Mouse (Mus musculus) left cerebral cortex, adult 11 months (tissue): ENCODE data around the gene Ndufv2.

Experiments
- DNase-seq: peaks from one replicate; pipeline ENCODE4 v3.0.0; 2022; ENCODE audit warnings: low spot score

Ndufv2 gene

DNA sequence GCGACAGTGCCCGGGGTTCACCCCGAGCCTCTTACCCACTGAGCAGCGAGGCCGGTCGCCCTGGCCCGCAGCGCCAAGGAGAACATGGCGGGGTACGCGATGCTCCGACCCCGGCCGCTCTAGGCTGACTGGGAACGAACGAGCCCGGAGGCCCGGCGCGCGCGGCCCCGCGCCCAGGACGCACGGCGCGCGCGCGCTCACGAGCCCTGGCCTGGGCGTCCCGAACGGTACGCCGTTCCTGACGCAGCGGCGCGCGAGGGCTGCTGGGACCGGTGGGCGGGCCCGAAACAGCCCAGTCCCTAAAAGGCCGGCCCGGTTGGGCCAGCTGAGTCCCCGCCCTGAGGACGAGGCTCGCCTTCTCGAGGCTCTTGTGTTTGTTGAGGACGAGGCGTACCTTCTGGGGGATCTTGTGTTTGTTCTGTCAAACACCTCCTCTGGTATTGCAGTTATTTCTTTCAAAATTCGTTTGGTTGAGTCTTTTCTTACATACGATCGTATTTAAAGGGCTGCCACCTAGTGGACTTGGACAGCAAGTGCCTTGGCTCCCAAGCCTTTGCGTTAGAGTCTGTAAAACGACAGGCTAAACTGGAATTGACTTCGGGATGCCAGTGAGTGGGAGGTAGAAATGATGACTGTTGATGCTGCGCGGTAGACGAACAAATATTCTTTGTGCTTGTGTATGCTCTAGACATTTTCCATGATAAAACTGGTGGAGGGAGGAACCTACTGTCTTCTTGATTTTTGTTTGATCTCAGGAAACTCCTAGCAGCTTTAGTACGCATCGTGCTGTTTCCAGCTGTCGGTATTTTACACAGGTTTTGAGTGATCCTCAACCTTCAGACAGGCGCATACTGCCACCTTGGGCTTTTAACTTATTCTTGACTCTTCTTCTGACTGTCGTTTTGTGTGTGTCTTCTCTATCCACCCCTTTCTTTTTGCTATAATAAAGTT lies at the start of gene Ndufv2:
Gene Ndufv2 (minus strand): TSS at position 180 of the 951 bp plus-strand sequence.
- peak; percentile 81 for DNase-seq

DNA sequence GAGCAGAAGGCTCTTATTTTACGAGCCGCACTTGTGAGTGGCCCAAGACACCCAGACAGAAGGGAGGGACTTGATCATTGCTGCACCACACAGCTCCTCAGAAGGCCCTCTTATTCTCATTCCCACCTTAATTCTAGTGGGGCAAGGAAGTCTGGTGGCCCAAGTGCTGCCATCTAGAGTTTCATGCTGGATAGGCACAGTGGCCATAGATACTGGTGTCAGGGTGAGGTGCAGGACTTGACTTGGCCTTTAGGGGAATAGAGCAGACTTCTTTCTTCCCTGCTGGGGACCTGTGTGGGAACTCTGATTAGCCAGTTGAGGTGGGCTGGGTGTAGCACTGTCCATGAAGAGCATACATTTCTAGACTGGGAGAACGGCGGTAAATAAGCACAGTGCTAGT lies 29.9 kb upstream of the Ndufv2 start:
- no peak for DNase-seq

DNA sequence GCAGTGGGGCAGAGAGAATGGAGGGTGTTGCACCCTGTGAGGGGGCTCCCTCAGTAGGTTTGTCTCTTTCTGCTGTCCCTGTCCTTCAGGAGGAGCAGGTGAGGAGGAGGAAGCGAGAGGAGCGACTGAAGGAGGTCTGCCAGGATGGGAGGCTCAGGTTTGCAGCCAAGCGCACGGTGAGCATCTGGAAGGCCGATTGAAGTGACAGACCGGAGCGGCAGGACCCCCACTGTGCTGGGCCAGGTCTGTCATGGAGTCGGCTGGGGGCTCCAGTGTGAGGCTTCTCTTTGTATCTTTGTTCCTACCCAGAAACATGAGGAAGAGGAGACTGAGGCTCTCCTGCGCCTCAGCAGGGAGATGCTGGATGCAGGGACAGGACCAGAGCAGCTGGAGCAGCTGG lies 29.0 kb upstream of the Ndufv2 start:
- no peak for DNase-seq

DNA sequence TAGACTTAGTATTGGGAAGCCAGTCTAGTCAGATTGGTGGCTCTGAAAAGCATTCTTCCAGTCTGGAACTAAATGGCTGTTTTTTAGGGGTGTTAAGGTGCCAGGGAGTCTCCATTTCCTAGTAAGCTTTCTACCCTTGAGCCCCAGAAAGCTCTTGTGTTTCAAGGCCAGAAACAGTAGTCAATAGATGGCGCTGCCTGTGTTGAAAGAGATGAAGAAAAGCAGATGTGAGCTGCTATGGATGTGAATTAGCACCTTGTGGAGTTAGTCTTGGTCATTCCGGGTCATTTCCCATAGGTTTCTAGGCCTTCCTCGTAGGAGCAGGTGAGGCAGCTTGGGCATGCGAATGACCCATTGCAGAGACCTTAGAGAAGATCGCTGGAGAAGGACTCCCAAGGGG lies 23.9 kb upstream of the Ndufv2 start:
- no peak for DNase-seq

DNA sequence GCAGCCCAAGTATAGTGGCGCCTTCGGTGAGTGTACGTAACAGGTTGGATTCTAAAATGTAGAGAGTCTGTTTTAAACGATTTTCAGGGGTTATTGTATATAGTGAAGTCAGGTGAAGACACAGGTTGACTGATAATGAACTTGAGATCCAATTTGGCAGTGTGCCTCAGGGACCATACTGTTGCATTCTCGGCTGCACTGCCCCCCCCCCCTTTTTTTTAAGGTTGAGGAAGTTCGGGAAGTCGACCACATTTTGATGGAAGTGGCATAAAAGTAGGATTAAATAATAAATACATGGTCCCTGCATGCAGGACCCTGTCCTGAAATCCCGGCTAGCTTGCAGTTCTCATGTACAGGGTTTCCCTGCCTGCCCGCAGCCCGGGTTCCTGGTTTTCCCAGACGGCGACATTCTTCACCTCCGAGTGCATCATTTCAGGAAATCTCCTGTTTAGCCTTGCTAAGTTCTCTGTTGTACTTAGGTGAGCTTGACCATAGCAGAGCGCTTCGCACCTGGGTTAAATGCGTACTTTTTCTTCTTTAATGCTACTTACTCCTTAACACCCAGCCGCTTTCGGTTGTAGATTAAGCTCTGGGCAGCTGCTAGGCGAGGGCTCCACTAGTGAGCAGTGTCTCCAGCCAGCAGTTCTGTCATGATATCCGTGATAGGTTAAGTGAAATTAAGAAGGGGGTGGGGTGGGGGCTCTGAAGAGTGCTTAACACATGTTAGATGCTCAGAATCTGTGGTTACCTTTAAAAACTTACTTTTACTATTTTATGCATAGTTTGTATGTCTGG lies 22.7 kb upstream of the Ndufv2 start:
- DNase-seq = no peak

DNA sequence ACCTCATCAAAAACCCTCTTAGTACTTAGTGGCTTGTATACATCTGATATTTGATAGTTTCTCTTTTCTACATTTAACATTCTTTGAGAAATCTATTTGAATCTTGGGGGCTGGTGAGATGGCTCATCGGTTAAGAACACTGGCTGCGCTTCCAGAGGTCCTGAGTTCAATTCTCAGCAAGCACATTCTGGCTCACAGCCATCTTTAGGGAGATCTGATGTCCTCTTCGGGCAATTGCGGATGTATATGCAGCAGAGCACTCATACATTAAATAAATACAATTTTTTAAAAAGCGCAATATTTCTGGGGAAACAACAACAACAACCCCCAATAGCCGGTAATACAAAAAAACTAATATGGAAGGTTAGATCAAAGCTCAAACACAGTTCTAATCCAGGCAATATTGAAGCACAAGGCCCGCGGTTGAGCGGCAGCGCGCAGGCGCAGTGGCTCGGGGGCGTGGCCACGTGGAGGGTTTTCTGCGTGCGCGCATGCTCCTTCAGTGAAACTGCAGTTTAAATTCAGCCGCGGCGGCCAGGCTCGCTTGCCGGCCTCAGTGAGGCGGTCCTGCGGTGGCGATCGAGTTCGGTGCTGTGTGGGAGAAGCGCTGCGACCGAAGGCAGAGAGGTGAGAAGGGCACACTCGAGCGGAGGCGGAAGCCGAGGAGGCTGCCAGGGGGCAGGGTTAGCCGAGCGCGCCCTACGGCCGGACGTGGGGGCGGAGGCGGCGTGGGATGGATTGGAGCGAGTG lies 21.9 kb upstream of the Ndufv2 start, which contains the start of gene Ddx11:
Gene Ddx11 (plus strand): TSS at position 455 of the 750 bp plus-strand sequence.
- peak; percentile 84 for DNase-seq

DNA sequence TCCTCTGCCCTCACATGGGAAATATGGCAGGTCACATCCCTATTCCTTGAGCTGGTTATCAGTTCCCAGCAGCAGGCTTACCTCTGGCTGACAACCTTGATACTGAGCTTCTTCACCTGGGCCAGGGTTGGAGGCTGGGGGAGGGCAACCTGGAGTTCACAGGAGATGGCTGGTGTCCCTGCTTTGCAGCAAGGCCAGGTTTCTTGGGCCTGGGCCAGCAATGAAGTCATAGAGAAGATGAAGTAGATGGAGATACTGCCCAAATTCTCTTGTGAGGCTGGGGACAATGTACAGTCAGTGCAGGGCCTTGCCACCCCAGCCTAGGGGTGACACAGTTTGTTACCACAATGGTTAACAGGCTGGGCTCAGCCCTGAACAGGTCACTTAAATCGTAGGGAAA lies 19.3 kb upstream of the Ndufv2 start:
- no peak for DNase-seq

DNA sequence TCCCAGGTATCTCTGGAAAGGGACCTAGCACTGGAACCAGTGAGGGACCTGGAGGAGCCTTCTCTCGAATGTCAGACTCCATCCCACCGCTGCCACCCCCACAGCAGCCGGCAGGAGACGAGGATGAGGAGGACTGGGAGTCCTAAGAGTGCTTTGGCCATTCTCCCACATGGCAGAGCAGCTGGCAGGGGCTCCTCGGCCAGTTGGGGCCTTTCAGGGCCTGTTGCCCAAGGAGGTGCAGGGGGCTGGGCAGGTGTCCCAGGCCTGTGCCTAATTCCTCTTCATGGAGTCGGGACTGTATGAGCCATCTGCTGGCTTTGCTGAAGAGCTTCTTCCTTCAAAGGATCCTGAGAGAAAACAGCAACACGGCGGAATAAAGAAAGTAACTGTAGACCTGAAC lies 17.6 kb upstream of the Ndufv2 start:
- no peak for DNase-seq

DNA sequence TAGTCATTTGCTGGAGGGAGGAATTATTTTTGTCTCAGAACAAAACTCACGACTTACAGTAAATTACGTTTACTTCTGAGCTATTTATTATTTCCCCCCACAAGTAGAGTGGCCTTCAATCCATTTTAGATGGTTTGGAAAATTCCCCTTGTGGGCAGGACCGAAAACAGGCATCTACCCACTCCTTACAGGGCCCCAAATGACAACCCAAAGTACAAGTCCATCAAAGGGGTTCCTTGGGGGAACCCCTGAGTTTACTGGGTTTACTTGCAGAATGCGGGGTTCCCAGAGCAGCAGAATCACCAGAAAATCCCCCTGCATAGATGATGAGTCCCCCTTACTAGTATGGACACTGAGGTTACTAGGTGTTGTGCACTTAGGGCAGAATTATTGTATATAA lies 10.8 kb upstream of the Ndufv2 start:
- no peak for DNase-seq

DNA sequence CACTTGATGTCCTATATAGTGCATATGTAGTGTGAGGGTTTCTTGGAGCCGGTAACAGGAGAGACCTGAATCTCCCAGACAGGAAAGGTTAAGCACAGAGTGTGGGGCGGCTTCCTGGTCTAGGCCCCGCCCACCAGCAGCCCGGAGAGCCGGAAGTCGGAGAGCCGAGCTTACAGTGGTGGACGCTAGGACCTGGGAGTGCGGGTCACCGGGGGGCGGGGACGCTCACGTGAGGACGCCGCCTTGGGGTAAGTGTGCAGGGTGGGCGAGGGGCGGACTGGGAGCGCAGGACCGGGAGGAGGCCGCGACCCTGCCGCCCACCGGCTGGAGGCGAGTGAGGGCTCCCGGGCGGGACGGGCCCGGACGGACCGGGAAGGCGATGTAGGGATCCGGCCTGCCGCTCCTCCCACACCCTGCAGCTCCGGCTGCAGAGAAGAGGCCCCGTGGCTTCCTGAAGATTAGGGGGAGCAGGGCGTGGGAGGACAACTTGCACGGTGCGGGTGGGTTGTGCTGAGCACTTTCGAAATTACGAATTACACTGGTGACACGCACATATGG lies 10.1 kb upstream of the Ndufv2 start, which contains the start of gene Washc1:
Gene Washc1 (plus strand): TSS at position 144 of the 558 bp plus-strand sequence.
- peak; percentile 80 for DNase-seq

DNA sequence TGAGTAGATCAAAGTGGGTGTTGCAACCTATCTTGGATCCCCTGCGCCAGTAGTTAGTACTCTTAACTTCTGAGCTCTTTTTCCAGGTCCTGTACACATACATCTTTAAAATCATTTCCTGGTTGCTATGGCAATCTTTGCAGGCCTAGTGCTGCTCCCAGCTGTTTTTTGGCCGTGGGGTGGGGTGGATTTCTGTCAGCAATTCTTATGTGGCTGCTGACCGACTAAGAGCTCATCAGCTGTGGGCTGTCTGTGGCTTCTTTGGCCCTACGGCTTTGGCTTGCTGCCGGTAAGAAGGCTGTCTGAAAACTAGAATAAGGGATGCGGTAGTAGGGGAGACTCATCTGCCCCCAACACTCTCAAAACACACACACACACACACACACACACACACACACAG lies 9.4 kb upstream of the Ndufv2 start:
- DNase-seq = no peak

DNA sequence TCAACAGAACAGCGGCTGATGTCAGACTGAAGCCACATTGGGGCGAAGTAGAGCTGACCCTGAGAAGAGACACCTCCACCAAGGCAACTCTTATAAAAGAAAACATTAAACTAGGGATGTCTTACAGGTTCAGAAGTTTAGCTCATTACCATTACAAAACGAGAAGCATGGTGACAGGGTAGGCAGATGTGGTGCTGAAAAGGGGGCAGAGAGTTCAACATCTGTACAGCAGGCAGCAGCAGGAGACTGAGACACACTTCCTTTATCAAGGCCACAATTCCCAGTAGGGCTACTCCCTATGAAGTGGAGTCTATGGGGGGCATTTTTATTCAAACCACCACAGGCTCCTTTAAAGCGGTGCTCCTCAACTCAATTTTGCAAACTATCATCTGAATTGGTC lies 6.8 kb upstream of the Ndufv2 start:
- no peak for DNase-seq

DNA sequence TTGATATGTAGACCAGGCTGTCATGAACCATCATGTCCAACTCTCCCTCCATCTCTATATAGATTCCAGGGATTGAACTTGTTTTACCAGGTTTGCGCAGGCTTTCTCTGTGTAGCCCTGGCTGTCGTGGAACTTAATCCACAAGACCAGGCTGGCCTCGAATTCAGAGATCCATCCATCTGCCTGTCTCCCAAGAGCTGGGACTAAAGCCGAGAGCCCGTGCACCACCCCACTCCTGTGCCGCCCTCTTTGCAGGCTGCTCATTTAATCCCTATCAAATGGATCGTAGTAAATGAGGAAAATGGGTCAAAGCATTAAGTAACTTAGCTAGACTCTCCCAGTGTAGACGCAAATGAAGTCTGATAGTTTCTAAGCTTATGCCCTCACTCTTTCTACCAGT lies 6.1 kb upstream of the Ndufv2 start:
- no peak for DNase-seq

DNA sequence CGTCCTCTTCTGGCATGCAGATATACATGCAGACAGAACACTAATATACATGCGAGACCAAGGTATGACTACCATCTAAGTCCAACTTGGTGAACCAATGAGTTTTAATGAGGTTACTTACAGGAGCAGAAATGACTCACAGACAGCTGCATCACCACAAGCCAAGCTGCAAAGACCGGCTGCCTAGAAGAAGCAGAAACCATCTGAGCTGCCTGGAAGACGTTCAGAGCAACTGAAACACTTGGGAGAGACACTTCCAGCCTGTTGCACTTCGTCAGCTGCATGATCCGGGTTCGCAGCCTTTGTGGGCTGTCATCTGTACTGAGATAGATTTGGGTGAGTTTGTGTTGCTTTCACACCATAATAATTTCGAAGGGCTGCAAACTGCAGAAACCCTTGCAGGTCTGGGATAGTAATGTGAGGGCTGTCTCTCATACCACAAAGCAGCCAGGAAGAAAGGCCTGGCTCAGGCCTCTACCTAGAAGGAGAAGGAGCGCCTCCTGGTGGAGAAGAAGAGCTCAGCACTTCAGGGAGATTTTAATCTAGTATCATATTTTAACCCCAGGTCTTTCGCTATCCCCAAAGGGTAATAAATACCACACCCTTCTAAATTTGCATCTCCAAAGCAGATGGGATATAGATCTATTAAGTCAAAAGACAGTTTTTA lies 5.4 kb upstream of the Ndufv2 start:
- DNase-seq = no peak

DNA sequence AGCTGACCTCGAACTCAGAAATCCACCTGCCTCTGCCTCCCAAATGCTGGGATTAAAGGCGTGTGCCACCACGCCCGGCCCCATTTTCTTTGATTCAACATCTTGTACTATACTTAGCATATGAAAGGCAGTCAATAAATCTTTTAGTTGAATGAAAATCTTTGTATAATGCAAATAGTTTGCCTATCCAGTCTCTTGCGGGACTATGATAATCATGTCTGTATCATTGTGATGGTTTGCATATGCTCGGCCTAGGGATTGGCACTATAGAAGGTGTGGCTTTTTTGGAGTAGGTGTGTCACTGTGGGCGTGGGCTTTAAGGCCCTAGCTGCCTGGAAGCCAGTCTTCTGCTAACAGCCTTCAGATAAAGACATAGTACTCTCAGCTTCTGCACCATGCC lies 2.7 kb upstream of the Ndufv2 start:
- no peak for DNase-seq

DNA sequence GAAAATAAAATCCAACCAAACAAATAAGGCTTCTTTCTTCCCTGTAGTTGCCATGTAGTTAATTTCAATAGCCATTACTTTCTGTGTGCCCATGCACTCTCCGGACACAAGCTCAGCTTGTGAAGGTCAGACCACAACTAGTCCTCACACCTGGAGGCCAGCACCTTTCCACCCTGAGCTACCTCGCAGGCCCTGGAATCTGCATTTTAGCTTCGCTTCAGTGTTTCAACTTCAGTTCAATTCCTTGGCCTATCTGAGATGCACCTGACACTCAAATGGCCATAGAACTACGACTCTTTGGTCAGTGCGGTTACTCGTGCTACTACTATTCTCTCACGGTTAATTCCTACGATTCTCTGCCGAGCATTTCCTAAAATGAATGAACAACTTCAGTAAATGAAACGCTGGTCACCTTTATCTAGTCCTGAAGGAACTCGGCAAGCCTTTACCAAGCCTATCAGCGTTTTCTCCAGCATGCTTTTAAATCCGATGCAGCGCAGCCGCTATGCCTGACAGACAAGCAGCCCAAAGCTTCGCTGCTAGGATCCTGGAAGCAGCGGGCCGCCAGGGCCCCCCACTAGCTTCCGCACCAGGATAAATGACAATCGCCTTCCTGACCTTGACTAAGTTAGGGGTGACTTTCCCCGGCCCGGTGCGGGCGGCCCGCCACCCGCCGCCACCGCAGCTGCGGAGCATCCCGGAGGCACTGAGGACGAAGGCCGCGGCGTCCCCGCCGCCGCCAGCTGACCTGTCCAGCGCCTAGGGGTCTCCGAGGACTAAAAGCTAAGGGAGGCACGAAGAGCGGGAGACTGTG lies 586 bp downstream of the Ndufv2 start:
- DNase-seq = no peak

DNA sequence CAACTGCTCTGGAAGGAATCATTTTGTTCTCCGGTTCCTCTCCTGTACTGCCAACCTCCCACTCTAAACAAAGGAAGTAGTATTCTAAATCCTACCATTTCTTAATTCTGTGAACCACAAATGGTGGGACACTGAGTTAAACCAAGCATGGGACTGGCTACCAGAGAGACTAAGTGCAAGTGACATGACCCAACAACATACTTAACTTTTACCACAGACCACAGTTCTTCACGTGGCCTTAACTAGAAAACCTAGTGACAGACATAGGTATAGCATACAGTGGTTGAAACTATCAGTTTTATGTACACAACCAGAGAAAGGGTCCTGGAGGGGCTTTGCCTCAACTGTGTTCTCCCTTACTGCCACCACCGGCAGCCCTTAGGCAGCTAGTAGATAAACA lies 8.7 kb downstream of the Ndufv2 start:
- no peak for DNase-seq

DNA sequence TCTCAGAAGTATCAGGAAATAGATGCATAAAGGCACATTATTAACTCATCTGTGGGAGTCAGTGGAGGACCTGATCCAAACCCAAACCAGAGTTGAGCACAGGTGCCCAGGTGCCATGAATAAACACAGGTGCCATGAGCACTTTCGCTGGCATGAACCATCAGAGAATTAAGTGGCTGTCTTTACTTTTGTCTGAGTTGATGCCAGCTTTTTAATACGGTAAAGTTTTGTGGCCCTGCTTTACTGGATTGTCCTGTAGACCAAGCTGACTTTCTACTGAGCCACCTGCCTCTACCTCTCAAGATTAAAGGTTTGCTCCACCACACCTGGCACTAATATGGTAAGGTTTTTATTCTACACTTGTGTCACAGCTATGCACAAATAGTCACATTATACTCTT lies 9.3 kb downstream of the Ndufv2 start:
- DNase-seq = no peak

DNA sequence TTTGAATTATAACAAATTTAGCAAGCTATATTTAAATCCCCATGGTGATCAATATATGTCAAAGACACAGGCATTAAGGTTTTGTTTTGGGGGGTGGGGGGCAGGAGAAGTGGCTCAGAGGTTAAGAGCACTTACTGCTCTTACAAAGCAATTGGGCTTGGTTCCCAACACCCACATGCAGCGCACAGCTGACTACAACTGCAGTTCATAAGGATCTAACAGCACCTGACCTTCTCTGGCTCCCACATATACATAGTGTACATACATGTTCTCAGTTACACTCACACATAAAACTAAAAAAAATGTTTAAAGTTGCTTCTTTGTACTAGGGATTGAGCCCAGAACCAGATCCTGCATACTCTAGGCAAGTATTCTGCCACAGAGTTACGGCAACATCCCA lies 10.0 kb downstream of the Ndufv2 start:
- no peak for DNase-seq

DNA sequence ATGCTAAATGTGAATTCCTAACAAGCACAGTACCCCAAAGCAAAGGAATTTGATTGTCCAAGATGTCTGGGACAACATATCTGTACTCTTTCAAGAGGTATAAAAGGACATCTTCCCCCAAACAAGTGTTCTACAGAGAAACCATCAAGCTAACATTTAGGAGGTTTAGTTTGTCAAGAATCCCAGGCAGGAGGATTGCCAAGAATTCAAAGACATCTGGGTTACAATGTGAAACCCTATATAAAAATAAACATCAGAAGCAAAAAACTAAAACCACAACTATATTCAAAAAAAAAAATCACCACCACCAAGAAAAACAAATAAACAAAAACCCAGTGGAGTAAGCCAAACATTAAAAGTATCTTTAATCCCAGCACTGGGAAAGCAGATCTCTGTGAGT lies 11.1 kb downstream of the Ndufv2 start:
- DNase-seq = no peak

DNA sequence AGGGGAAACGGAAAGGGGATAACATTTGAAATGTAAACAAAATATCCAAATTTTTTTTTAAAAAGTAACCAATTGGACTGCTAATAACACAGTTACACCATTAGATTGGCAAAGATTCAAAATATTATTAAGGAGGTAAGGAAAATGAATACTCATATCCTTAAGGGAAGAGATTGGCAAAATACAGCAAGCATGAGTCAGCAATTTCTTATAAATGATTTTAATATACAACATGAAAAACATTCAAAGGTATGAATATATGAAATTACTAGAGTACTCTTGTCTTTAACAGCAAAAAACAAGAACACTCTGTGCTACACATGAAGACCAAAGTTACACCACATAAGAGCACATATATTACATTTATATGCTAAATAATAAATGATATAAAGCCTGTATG lies 16.3 kb downstream of the Ndufv2 start:
- DNase-seq = no peak
